In genomic region chr4:63018616-63019015, GRCm38 (mm10) we compare ENCODE assay signal across 16 mouse cellular contexts. TPM values are rescaled to one million over a fixed set of nuclear protein-coding genes. Genes with fewer than 3 reads are reported as not detected.
"Had no signal": no experiment of that assay in that cellular context is flagged by ENCODE, and none has a peak within 500 bp of the region (broad histone marks: within the 10 kb centered on the region; RNA-seq: fewer than 3 reads in every experiment).

No protein-coding gene starts in this region.

- H3K27me3 ChIP-seq: liver, embryonic 12.5 days; midbrain, embryonic 13.5 days; neural tube, embryonic 13.5 days; neural tube, embryonic 15.5 days; stomach, embryonic 15.5 days had no signal

- H3K4me2 ChIP-seq: liver, embryonic 12.5 days; lung, embryonic 14.5 days; midbrain, embryonic 13.5 days; neural tube, embryonic 13.5 days; neural tube, embryonic 15.5 days; stomach, embryonic 15.5 days had no signal

- H3K9me3 ChIP-seq: liver, embryonic 12.5 days; neural tube, embryonic 13.5 days; neural tube, embryonic 15.5 days; stomach, embryonic 15.5 days had no signal

- DNase-seq: lung, adult 18-20 months; lung, postnatal 4 days; right cerebral cortex, adult 18-20 months; right cerebral cortex, postnatal 25 days; right cerebral cortex, postnatal 4 days; thymus, adult 18-20 months; thymus, postnatal 36 days had no signal

- H3K9ac ChIP-seq: liver, embryonic 12.5 days; liver, embryonic 14.5 days; lung, embryonic 14.5 days; midbrain, embryonic 13.5 days; neural tube, embryonic 13.5 days; neural tube, embryonic 15.5 days; stomach, embryonic 15.5 days had no signal

- H3K4me1 ChIP-seq: liver, embryonic 12.5 days; midbrain, embryonic 13.5 days had no signal

- H3K36me3 ChIP-seq: liver, embryonic 12.5 days; neural tube, embryonic 13.5 days; neural tube, embryonic 15.5 days; stomach, embryonic 15.5 days had no signal

- H3K4me3 ChIP-seq: liver, embryonic 12.5 days; midbrain, embryonic 10.5 days; midbrain, embryonic 13.5 days; myocyte; neural tube, embryonic 13.5 days; neural tube, embryonic 15.5 days; stomach, embryonic 15.5 days had no signal

- H3K27ac ChIP-seq: liver, embryonic 12.5 days; liver, embryonic 14.5 days; midbrain, embryonic 10.5 days; midbrain, embryonic 13.5 days; neural tube, embryonic 13.5 days; neural tube, embryonic 15.5 days; stomach, embryonic 15.5 days had no signal

RNA-seq across cellular contexts. Expression of gene Zfp618, which starts 53.2 kb away (rescaled TPM):
- polyA plus RNA-seq: myocyte had no signal
